Mouse (Mus musculus) embryo, embryonic 11.5 days (tissue): ENCODE data around the gene Dusp11.
"Not testable (repeated sequence)": the region's sequence is repeated elsewhere in the genome, so short reads cannot be mapped to it uniquely, and the experiment has no call there.

Experiments used
- DNase-seq: peaks from one replicate; pipeline ENCODE4 v3.0.0-alpha.2; 2012; ENCODE audit warnings: low read depth, low spot score

Gene Dusp11

GRCm38 (mm10) chr6:85961101-85962091 lies at the start of gene Dusp11:
Gene Dusp11 (minus strand): TSS chr6:85961667.
- peak; percentile 86 for DNase-seq

GRCm38 (mm10) chr6:86009980-86010379 lies 48.5 kb upstream of the Dusp11 start:
- peak; percentile 43 for DNase-seq

- DNase-seq = peak; percentile 77
Observed at GRCm38 (mm10) chr6:86004271-86005148, 43.0 kb upstream of the Dusp11 start.

- no peak for DNase-seq
Observed at GRCm38 (mm10) chr6:86003405-86003925, 42.0 kb upstream of the Dusp11 start.

DNA sequence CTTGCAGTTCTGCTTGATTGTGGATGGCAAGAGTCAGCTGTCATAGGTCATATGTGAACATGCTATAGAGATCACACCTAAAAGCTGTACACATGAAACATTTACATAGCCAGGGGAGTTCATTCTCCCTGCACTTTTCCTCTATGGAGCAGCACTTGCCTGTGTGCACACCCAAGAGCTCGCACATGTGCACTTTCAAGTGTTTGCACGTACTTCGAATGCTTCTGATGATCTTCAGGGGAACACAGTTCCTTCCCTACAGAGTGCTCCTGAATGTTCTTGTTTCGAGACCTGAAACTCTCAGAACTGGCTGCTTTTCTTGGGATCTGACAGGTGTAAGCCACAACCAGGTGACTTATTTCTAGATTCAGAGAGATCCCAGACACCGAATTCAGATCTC lies 29.3 kb upstream of the Dusp11 start:
- not testable (repeated sequence) for DNase-seq

DNA sequence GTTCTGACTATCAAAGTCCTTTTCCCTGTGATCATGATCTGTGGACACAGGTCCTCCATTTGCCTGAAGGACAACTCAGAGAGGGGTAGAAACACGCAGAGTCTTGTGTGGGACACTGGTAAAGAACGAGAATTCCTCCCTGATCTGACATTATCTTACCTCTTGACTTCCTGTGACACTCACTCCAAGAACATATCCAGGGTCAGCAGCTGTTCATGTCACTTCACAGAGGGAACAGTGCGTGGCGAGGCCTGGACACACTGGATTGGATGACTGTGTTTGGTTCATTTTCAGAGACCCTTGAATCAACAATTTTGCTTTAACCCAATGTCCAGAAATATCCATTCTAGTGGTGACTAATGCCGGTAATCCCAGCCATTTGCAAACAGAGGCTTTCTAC lies 28.1 kb upstream of the Dusp11 start:
- DNase-seq = not testable (repeated sequence)

DNA sequence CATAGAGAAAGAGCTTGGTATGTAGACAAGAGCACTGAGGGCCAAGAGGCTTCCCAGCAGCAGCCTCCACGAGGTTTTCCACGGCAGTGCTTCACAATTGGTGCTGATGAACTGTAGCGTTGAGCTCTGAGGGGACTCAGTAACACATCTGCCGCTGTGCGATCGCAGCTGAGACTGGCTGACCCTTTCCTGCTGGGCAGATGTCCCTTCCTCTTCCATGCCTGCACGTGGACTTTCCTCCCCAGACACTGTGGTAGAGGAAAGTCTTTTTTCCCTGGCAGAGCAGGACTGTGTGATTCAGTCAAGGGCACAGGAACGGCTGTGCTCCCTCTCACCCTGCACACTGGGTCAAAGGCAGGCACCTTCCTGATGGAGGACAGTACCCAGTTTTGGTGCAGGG lies 22.9 kb upstream of the Dusp11 start:
- DNase-seq = no peak

- DNase-seq = not testable (repeated sequence)
Observed at GRCm38 (mm10) chr6:85978736-85979135, 17.3 kb upstream of the Dusp11 start.

DNA sequence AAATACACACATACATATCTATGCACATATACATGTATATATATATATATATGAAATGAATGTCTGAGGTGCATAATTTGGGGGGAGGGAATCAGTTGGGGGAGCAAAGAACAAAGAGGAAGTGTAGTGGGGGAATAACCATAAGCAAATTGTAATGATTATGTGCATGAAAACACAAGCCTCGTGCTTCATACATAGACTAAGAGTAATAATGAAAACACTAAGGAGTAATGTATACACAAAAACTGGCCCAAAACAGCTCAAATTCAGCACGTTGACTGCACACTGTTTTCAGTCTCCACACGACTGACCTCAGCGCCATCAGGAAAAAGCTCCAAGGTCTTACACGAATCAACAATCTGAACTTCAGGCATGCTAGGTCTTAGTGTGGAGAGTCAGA lies 14.8 kb upstream of the Dusp11 start:
- DNase-seq = no peak

DNA sequence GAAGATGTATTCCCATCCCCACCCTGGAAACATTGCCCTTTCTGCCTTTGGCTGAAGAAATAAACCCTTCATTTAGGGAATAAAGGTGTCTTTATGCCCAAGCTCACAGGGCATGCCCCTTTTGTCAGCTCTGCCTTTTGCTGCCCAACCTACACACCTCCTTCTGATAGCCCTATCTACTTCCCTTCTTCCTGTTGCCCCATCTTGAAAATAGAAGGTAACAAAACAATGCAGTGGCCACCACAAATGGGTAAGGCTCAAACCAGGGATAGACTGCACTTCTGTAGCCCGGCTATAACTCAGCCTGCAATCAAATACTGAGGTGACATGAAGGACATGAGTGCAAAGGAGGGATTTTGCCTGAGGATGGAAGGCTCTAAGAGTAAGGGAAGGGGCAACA lies 14.3 kb upstream of the Dusp11 start:
- DNase-seq = no peak

GRCm38 (mm10) chr6:85974941-85975617 lies 13.6 kb upstream of the Dusp11 start:
- DNase-seq = no peak

DNA sequence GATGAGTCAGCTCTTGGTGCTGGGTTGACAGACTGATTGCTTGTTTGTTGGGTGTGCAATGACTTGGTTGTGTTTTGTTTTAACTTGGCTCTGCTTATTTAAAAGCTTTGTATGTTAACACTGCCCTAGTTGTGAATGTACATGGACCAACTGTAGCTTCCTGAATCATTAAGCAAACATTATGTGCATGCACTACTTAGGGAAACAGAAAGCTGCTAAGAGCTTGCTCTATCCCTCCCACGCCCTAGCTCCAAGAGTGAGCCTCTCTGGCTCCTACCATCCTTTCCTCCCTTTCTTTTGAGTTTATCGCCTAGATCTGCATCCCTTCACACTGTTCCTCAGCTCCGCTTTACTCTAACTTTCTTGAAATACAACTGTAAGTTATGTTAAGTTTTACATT lies 11.9 kb upstream of the Dusp11 start:
- DNase-seq = no peak

- no peak for DNase-seq
Observed at GRCm38 (mm10) chr6:85972699-85973098, 11.2 kb upstream of the Dusp11 start.

DNA sequence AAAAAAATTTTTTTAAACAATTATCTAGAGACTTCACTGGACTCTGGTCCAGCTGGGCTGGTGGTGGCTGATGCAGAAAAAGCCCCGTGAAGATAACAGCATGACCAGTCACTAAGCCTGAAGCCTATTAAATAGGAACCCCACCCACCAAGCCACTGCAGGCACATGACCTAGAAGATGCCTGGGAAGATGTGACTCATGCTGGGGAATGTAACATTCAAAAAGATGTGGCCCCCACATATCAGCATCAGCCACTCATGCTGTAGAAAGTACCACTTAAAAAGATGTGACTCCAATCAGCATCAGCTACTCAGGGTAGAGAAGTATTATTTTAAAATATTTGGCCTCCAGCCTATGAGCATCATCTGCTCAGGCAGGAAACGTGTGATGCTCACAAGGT lies 8.4 kb upstream of the Dusp11 start:
- DNase-seq = no peak

DNA sequence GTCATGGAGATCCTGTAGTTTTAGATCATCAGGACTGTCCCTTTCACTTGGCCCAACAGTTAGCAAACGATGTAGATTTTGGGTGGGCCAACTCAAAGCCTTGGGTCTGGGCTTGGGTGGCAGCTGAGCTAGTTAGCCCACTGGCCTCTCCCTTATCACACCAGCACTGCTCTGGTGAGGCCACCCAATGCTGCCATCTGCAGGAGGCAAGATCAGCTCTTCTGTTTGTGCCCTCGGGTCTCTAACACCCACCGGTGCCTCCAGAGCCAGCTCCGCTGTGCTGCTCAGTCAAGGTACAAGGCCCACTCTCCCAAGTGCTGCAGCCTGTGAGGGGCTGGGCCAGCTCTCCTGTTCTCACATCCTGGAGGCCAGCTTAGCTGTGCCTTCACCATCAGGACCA lies 5.2 kb upstream of the Dusp11 start:
- no peak for DNase-seq

- DNase-seq = not testable (repeated sequence)
Observed at GRCm38 (mm10) chr6:85966081-85966480, 4.6 kb upstream of the Dusp11 start.

DNA sequence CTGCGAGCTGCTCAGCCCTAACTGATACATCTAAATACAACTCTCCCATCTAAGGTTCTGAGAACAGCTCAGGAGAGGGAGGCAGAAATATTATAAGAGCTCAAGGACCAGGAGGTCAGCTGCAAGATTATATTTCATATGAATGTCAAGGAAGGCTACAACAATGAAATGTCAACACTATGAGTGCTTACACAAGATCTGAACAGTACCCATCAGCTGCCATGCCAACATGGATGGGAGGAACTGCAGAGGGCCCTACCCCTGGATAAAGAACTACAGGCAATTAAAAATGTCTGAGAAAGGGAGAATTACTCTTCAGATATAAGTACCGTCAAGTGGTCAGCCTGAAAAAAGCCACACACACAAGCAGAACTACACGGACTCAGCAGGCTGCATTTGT lies 3.9 kb downstream of the Dusp11 start:
- DNase-seq = no peak

- DNase-seq = no peak
Observed at GRCm38 (mm10) chr6:85948549-85948948, 12.9 kb downstream of the Dusp11 start.

DNA sequence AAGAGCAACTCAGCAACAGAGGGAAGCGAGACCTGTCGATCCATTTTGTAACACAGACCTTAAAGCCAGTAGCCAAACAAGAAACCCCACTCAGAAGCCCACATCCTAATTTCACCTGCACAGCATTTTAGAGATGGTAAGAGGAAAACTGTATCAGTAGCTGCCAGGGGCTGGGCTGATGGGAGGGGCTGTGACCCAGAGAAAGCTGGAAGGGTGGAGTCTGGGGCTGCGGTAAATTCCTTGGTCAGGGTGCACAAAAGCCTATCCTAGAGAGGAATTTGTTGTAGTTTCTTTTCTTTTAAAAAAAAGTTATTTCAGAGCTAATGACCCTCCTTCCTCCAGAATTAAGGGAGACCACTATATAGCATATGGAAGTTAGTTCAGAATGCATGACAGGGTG lies 19.0 kb downstream of the Dusp11 start:
- no peak for DNase-seq

DNA sequence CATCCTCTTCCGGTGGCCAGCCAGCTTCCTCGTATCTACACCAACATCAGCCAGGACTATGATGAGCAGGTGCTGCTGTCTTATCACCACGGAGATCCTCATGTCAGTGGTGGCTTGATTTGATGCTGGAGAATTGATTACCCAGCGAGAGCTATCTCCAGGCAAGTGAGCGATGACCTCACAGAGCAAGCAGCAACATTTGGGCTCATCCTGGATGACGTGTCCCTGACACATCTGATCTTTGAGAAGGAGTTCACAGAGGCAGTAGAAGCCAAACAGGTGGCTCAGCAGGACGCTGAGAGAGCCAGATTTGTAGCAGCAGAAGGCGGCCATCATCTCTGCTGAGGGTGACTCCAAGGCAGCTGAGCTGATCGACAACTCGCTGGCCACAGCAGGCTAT lies 22.8 kb downstream of the Dusp11 start:
- no peak for DNase-seq
